Mouse (Mus musculus): ENCODE results near the gene Polr3gl. TPM values are rescaled to one million over a fixed set of nuclear protein-coding genes. Genes with fewer than 3 reads are reported as not detected.

The Polr3gl gene
- polyA plus RNA-seq, 1 experiment from 2014 or later: 12.9 TPM

DNA sequence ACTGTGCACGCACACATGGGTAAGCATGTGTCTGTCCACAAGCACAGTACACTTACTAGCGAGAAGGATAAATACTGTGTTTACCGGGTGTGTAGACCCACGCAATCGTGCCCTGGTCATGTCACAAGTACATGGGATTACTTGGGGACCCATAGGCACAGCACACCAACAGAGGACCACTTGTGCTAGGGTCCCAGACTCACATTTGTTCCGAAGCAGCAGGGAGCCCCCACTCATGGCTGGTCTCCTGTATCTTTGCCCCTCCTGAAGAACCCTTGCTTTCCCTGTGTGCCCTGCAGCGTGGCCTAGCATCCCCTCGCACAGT is 5.0 kb upstream of the Polr3gl start:
- Histone ChIP-seq H3K4me1 (ENCODE audit: insufficient read depth) (peaks cover 21% of the 10 kb centered on the region), H3K9me3 (ENCODE audit: low read length) (no peaks in the 10 kb centered on the region), H3K9ac (replicated peaks) (no peak overlapping the region), H3K27ac (ENCODE audit: low read depth) (no peak overlapping the region), H3K4me2 (ENCODE audit: low read depth, low read length) (no peak overlapping the region), H3K27me3 (ENCODE audit: insufficient read depth, low read length) (peaks cover 67% of the 10 kb centered on the region), H3K36me3 (replicated peaks; ENCODE audit: insufficient read depth, low read length) (no peaks in the 10 kb centered on the region), H3K4me3 (ENCODE audit: low read depth, low read length) (no peak overlapping the region)
- DNase-seq (no peak), ATAC-seq (no peak)
- 53% methylated on average over 8 of the region's 8 CpGs for WGBS (ENCODE audit: insufficient replicate concordance)
- TF ChIP-seq CTCF (IDR thresholded peaks at IDR 0.05; ENCODE audit: low read depth) (no peak), EP300 (IDR thresholded peaks at IDR 0.05; ENCODE audit: low read depth) (no peak)

GRCm38 (mm10) chr3:96598156-96599068 is 4.4 kb upstream of the Polr3gl start:
- no peak overlapping the region for H3K27ac ChIP-seq (ENCODE audit: low read depth)
- H3K9me3 ChIP-seq (ENCODE audit: low read length): no peaks in the 10 kb centered on the region
- DNase-seq: peak; percentile 36
- no peak for TF ChIP-seq EP300 (IDR thresholded peaks at IDR 0.05; ENCODE audit: low read depth)
- no peak for TF ChIP-seq CTCF (IDR thresholded peaks at IDR 0.05; ENCODE audit: low read depth)
- H3K9ac ChIP-seq (replicated peaks): peak overlapping the region; percentile 50
- no peak for ATAC-seq
- WGBS (ENCODE audit: insufficient replicate concordance): 5% methylated on average over 50 of the region's 54 CpGs
- peak overlapping the region; percentile 41 for H3K4me3 ChIP-seq (ENCODE audit: low read depth, low read length)
- H3K4me2 ChIP-seq (ENCODE audit: low read depth, low read length): peak overlapping the region; percentile 68
- peaks cover 21% of the 10 kb centered on the region for H3K4me1 ChIP-seq (ENCODE audit: insufficient read depth)
- no peaks in the 10 kb centered on the region for H3K36me3 ChIP-seq (replicated peaks; ENCODE audit: insufficient read depth, low read length)
- H3K27me3 ChIP-seq (ENCODE audit: insufficient read depth, low read length): peaks cover 67% of the 10 kb centered on the region

DNA sequence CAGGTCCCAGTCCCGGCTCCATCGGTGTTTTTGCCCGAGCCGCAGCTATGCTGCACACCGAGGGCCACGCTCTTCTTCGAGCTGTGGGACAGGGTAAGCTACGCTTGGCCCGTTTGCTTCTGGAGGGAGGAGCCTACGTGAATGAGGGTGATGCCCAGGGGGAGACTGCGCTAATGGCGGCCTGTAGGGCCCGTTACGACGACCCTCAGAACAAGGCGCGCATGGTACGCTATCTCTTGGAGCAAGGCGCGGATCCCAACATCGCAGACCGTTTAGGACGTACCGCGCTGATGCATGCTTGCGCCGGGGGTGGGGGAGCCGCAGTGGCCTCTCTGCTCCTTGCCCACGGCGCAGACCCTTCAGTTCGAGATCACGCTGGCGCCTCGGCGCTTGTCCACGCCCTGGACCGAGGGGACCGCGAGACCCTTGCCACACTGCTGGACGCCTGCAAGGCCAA is 3.5 kb upstream of the Polr3gl start:
- H3K4me2 ChIP-seq (ENCODE audit: low read depth, low read length): peak overlapping the region; percentile 68
- peak overlapping the region; percentile 50; the same call in 1 of the 2 replicates for H3K9ac ChIP-seq (replicated peaks)
- H3K36me3 ChIP-seq (replicated peaks; ENCODE audit: insufficient read depth, low read length): no peaks in the 10 kb centered on the region
- no peaks in the 10 kb centered on the region for H3K9me3 ChIP-seq (ENCODE audit: low read length)
- WGBS (ENCODE audit: insufficient replicate concordance): under 1% methylated on average over 40 of the region's 40 CpGs
- no peak overlapping the region for H3K27ac ChIP-seq (ENCODE audit: low read depth)
- DNase-seq: no peak
- TF ChIP-seq EP300 (IDR thresholded peaks at IDR 0.05; ENCODE audit: low read depth): no peak
- TF ChIP-seq CTCF (IDR thresholded peaks at IDR 0.05; ENCODE audit: low read depth): no peak
- peaks cover 67% of the 10 kb centered on the region for H3K27me3 ChIP-seq (ENCODE audit: insufficient read depth, low read length)
- no peak for ATAC-seq
- H3K4me3 ChIP-seq (ENCODE audit: low read depth, low read length): peak overlapping the region; percentile 41
- peaks cover 25% of the 10 kb centered on the region for H3K4me1 ChIP-seq (ENCODE audit: insufficient read depth)

DNA sequence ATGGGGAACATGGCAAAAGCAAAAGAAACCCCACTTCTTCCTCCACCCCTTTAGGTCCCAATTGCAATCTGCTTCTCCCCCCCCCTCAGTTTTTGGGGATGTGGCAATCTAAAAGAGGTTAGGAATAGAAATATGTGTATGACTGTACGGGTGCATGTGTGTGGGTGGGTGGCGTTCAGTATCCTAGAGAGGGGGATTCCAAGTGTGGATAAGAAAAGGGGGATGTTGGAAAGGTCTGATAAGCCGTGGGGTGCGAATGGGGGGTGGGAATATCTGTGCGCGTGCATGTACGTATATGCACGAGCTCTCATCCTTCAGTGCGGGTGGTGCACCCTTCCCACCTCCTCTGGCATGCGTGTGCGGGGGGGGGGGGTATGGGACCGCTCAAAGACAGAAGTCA is 2.9 kb upstream of the Polr3gl start:
- H3K4me3 ChIP-seq (ENCODE audit: low read depth, low read length): peak overlapping the region; percentile 41
- no peak for ATAC-seq
- 6% methylated on average over 9 of the region's 12 CpGs for WGBS (ENCODE audit: insufficient replicate concordance)

GRCm38 (mm10) chr3:96596228-96596707 is 2.3 kb upstream of the Polr3gl start, which contains the start of gene Ankrd34a:
Gene Ankrd34a (plus strand): TSS chr3:96596636.
- H3K9ac ChIP-seq (replicated peaks): no peak within 1 kb of the TSS
- peak within 1 kb of the TSS; percentile 68 for H3K4me2 ChIP-seq (ENCODE audit: low read depth, low read length)
- peak within 1 kb of the TSS; percentile 41 for H3K4me3 ChIP-seq (ENCODE audit: low read depth, low read length)
- ATAC-seq: no peak
- no peaks in the 10 kb centered on the region for H3K36me3 ChIP-seq (replicated peaks; ENCODE audit: insufficient read depth, low read length)
- no peak for TF ChIP-seq EP300 (IDR thresholded peaks at IDR 0.05; ENCODE audit: low read depth)
- no peak for TF ChIP-seq CTCF (IDR thresholded peaks at IDR 0.05; ENCODE audit: low read depth)
- DNase-seq: no peak
- H3K4me1 ChIP-seq (ENCODE audit: insufficient read depth): peaks cover 30% of the 10 kb centered on the region
- H3K9me3 ChIP-seq (ENCODE audit: low read length): no peaks in the 10 kb centered on the region
- 3% methylated on average over 23 of the region's 23 CpGs for WGBS (ENCODE audit: insufficient replicate concordance)
- no peak within 1 kb of the TSS for H3K27ac ChIP-seq (ENCODE audit: low read depth)
- H3K27me3 ChIP-seq (ENCODE audit: insufficient read depth, low read length): peaks cover 60% of the 10 kb centered on the region

More for the DNA sequence above, 2.9 kb upstream of the Polr3gl start:
- no peaks in the 10 kb centered on the region for H3K36me3 ChIP-seq (replicated peaks; ENCODE audit: insufficient read depth, low read length)
- TF ChIP-seq CTCF (IDR thresholded peaks at IDR 0.05; ENCODE audit: low read depth) (no peak), EP300 (IDR thresholded peaks at IDR 0.05; ENCODE audit: low read depth) (no peak)
- peak overlapping the region; percentile 68 for H3K4me2 ChIP-seq (ENCODE audit: low read depth, low read length)
- peaks cover 30% of the 10 kb centered on the region for H3K4me1 ChIP-seq (ENCODE audit: insufficient read depth)
- H3K9ac ChIP-seq (replicated peaks): no peak overlapping the region
- no peak overlapping the region for H3K27ac ChIP-seq (ENCODE audit: low read depth)
- DNase-seq: no peak
- peaks cover 66% of the 10 kb centered on the region for H3K27me3 ChIP-seq (ENCODE audit: insufficient read depth, low read length)
- no peaks in the 10 kb centered on the region for H3K9me3 ChIP-seq (ENCODE audit: low read length)

GRCm38 (mm10) chr3:96595661-96596060 is 1.7 kb upstream of the Polr3gl start:
- Histone ChIP-seq H3K36me3 (replicated peaks; ENCODE audit: insufficient read depth, low read length) (no peaks in the 10 kb centered on the region), H3K4me1 (ENCODE audit: insufficient read depth) (peaks cover 30% of the 10 kb centered on the region), H3K9me3 (ENCODE audit: low read length) (no peaks in the 10 kb centered on the region), H3K27ac (ENCODE audit: low read depth) (no peak overlapping the region), H3K27me3 (ENCODE audit: insufficient read depth, low read length) (peaks cover 57% of the 10 kb centered on the region), H3K9ac (replicated peaks) (no peak overlapping the region), H3K4me3 (ENCODE audit: low read depth, low read length) (no peak overlapping the region), H3K4me2 (ENCODE audit: low read depth, low read length) (no peak overlapping the region)
- DNase-seq: no peak
- 34% methylated on average over 6 of the region's 6 CpGs for WGBS (ENCODE audit: insufficient replicate concordance)
- no peak for ATAC-seq
- TF ChIP-seq CTCF (IDR thresholded peaks at IDR 0.05; ENCODE audit: low read depth) (no peak), EP300 (IDR thresholded peaks at IDR 0.05; ENCODE audit: low read depth) (no peak)
